Mouse (Mus musculus): Measurements from ENCODE around the gene St8sia1. TPM values are rescaled to one million over a fixed set of nuclear protein-coding genes. Genes with fewer than 3 reads are reported as not detected.

St8sia1 gene
- polyA plus RNA-seq, 1 experiment from 2014 or later, result 0.98 TPM

DNA sequence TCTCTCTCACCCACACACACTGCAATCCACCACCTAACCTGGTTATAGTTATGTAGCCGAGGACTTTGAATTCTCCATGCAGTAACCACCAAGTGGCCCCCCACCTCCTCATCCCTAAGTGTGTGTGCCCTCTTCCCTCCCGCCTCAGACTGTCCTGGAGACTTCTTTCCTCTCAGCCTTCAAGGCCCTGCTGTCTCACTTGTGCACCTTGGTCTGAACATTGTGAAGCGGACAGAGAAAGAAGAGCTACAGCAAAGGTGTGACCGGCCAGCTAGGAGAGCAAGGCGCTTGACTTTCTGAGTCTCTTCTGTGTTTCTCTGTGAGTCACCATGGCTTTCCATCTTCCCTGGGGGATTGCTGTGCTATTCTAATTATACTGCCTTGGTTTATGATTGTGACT is 108.5 kb downstream of the St8sia1 start:
- H3K4me1 ChIP-seq, result no peaks in the 10 kb centered on the region
- H3K27me3 ChIP-seq, result no peaks in the 10 kb centered on the region
- ATAC-seq (ENCODE audit: insufficient number of reproducible peaks, low FRiP score, low TSS enrichment, low read depth), result no peak
- H3K36me3 ChIP-seq, result no peaks in the 10 kb centered on the region
- WGBS, result 85% methylated on average over 5 of the region's 5 CpGs
- no peak overlapping the region for H3K27ac ChIP-seq (replicated peaks)
- H3K9me3 ChIP-seq (replicated peaks), result no peaks in the 10 kb centered on the region
- H3K4me3 ChIP-seq (replicated peaks), result no peak overlapping the region
- H3K4me2 ChIP-seq (replicated peaks), result no peak overlapping the region
- H3K9ac ChIP-seq, result no peak overlapping the region

- no peak overlapping the region for H3K9ac ChIP-seq
- WGBS, result 73% methylated on average over 6 of the region's 6 CpGs
Observed at GRCm38 (mm10) chr6:142852419-142853377, 111.6 kb downstream of the St8sia1 start.

GRCm38 (mm10) chr6:142850436-142850835 is 113.8 kb downstream of the St8sia1 start:
- 72% methylated on average over 8 of the region's 8 CpGs for WGBS
- H3K4me3 ChIP-seq (replicated peaks), result no peak overlapping the region
- H3K9me3 ChIP-seq (replicated peaks), result no peaks in the 10 kb centered on the region
- H3K4me1 ChIP-seq, result no peaks in the 10 kb centered on the region
- no peaks in the 10 kb centered on the region for H3K27me3 ChIP-seq
- no peak overlapping the region for H3K27ac ChIP-seq (replicated peaks)
- H3K36me3 ChIP-seq, result no peaks in the 10 kb centered on the region
- no peak for ATAC-seq (ENCODE audit: insufficient number of reproducible peaks, low FRiP score, low TSS enrichment, low read depth)
- no peak overlapping the region for H3K4me2 ChIP-seq (replicated peaks)
- H3K9ac ChIP-seq, result no peak overlapping the region

More at GRCm38 (mm10) chr6:142852419-142853377, 111.6 kb downstream of the St8sia1 start:
- Histone ChIP-seq H3K4me3 (replicated peaks) (no peak overlapping the region), H3K36me3 (no peaks in the 10 kb centered on the region), H3K27me3 (no peaks in the 10 kb centered on the region), H3K27ac (replicated peaks) (no peak overlapping the region), H3K4me1 (no peaks in the 10 kb centered on the region), H3K4me2 (replicated peaks) (no peak overlapping the region), H3K9me3 (replicated peaks) (no peaks in the 10 kb centered on the region)
- no peak for ATAC-seq (ENCODE audit: insufficient number of reproducible peaks, low FRiP score, low TSS enrichment, low read depth)

DNA sequence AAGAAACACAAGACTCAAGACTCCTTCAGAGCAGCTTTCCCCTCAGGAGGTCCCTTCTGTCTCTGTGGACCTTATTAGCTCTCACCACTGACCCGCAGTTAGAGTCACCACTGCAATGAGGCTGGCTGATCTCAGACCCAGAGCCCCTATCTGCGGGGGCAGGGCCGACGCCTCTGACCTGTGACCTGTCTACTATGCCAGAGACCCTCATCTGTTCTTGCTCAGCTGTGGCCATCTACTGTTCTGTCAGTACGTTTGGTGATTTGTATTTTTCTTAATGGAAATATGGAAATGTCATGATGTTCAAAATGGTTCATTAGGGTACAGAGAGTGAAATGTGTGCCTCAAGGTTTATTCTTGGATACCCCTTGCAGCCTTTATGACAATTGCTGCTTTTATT is 114.9 kb downstream of the St8sia1 start:
- ATAC-seq (ENCODE audit: insufficient number of reproducible peaks, low FRiP score, low TSS enrichment, low read depth), result no peak
- H3K36me3 ChIP-seq, result no peaks in the 10 kb centered on the region
- no peak overlapping the region for H3K4me3 ChIP-seq (replicated peaks)
- no peak overlapping the region for H3K4me2 ChIP-seq (replicated peaks)
- 60% methylated on average over 5 of the region's 5 CpGs for WGBS
- no peak overlapping the region for H3K27ac ChIP-seq (replicated peaks)
- no peaks in the 10 kb centered on the region for H3K9me3 ChIP-seq (replicated peaks)
- no peaks in the 10 kb centered on the region for H3K4me1 ChIP-seq
- no peak overlapping the region for H3K9ac ChIP-seq
- no peaks in the 10 kb centered on the region for H3K27me3 ChIP-seq

GRCm38 (mm10) chr6:142847914-142848674 is 116.2 kb downstream of the St8sia1 start:
- no peak for ATAC-seq (ENCODE audit: insufficient number of reproducible peaks, low FRiP score, low TSS enrichment, low read depth)
- no peaks in the 10 kb centered on the region for H3K27me3 ChIP-seq
- H3K9ac ChIP-seq, result no peak overlapping the region
- 75% methylated on average over 8 of the region's 8 CpGs for WGBS
- no peak overlapping the region for H3K27ac ChIP-seq (replicated peaks)
- H3K4me1 ChIP-seq, result no peaks in the 10 kb centered on the region
- H3K36me3 ChIP-seq, result no peaks in the 10 kb centered on the region
- no peak overlapping the region for H3K4me2 ChIP-seq (replicated peaks)
- no peaks in the 10 kb centered on the region for H3K9me3 ChIP-seq (replicated peaks)
- no peak overlapping the region for H3K4me3 ChIP-seq (replicated peaks)

GRCm38 (mm10) chr6:142846855-142847254 is 117.4 kb downstream of the St8sia1 start:
- H3K27ac ChIP-seq (replicated peaks), result no peak overlapping the region
- no peaks in the 10 kb centered on the region for H3K4me1 ChIP-seq
- H3K4me2 ChIP-seq (replicated peaks), result no peak overlapping the region
- H3K4me3 ChIP-seq (replicated peaks), result no peak overlapping the region
- no peak for ATAC-seq (ENCODE audit: insufficient number of reproducible peaks, low FRiP score, low TSS enrichment, low read depth)
- H3K36me3 ChIP-seq, result no peaks in the 10 kb centered on the region
- H3K9ac ChIP-seq, result no peak overlapping the region
- WGBS, result 84% methylated on average over 4 of the region's 4 CpGs
- H3K9me3 ChIP-seq (replicated peaks), result no peaks in the 10 kb centered on the region
- no peaks in the 10 kb centered on the region for H3K27me3 ChIP-seq

GRCm38 (mm10) chr6:142845066-142845465 is 119.2 kb downstream of the St8sia1 start:
- H3K9ac ChIP-seq, result no peak overlapping the region
- no peaks in the 10 kb centered on the region for H3K36me3 ChIP-seq
- no peaks in the 10 kb centered on the region for H3K27me3 ChIP-seq
- 89% methylated on average over 4 of the region's 4 CpGs for WGBS
- no peaks in the 10 kb centered on the region for H3K4me1 ChIP-seq
- no peak overlapping the region for H3K4me3 ChIP-seq (replicated peaks)
- ATAC-seq (ENCODE audit: insufficient number of reproducible peaks, low FRiP score, low TSS enrichment, low read depth), result no peak
- H3K4me2 ChIP-seq (replicated peaks), result no peak overlapping the region
- no peaks in the 10 kb centered on the region for H3K9me3 ChIP-seq (replicated peaks)
- H3K27ac ChIP-seq (replicated peaks), result no peak overlapping the region

- 82% methylated on average over 4 of the region's 4 CpGs for WGBS
- no peaks in the 10 kb centered on the region for H3K4me1 ChIP-seq
- no peak for ATAC-seq (ENCODE audit: insufficient number of reproducible peaks, low FRiP score, low TSS enrichment, low read depth)
- H3K36me3 ChIP-seq, result no peaks in the 10 kb centered on the region
- no peaks in the 10 kb centered on the region for H3K9me3 ChIP-seq (replicated peaks)
- no peak overlapping the region for H3K4me3 ChIP-seq (replicated peaks)
- H3K27ac ChIP-seq (replicated peaks), result no peak overlapping the region
- H3K27me3 ChIP-seq, result no peaks in the 10 kb centered on the region
- no peak overlapping the region for H3K9ac ChIP-seq
- H3K4me2 ChIP-seq (replicated peaks), result no peak overlapping the region
Observed at GRCm38 (mm10) chr6:142844061-142844460, 120.2 kb downstream of the St8sia1 start.

- H3K4me3 ChIP-seq (replicated peaks), result no peak overlapping the region
- H3K27me3 ChIP-seq, result no peaks in the 10 kb centered on the region
- no peak for ATAC-seq (ENCODE audit: insufficient number of reproducible peaks, low FRiP score, low TSS enrichment, low read depth)
Observed at GRCm38 (mm10) chr6:142838501-142838900, 125.8 kb downstream of the St8sia1 start.

GRCm38 (mm10) chr6:142837326-142837725 is 126.9 kb downstream of the St8sia1 start:
- Histone ChIP-seq H3K36me3 (no peaks in the 10 kb centered on the region), H3K27ac (replicated peaks) (no peak overlapping the region), H3K4me3 (replicated peaks) (no peak overlapping the region), H3K9me3 (replicated peaks) (no peaks in the 10 kb centered on the region), H3K4me1 (no peaks in the 10 kb centered on the region), H3K27me3 (no peaks in the 10 kb centered on the region), H3K4me2 (replicated peaks) (no peak overlapping the region), H3K9ac (no peak overlapping the region)
- ATAC-seq (ENCODE audit: insufficient number of reproducible peaks, low FRiP score, low TSS enrichment, low read depth), result no peak
- 77% methylated on average over 9 of the region's 9 CpGs for WGBS

More at GRCm38 (mm10) chr6:142838501-142838900, 125.8 kb downstream of the St8sia1 start:
- no peaks in the 10 kb centered on the region for H3K4me1 ChIP-seq
- no peak overlapping the region for H3K27ac ChIP-seq (replicated peaks)
- H3K9me3 ChIP-seq (replicated peaks), result no peaks in the 10 kb centered on the region
- H3K4me2 ChIP-seq (replicated peaks), result no peak overlapping the region
- no peak overlapping the region for H3K9ac ChIP-seq
- 79% methylated on average over 1 of the region's 1 CpGs for WGBS
- H3K36me3 ChIP-seq, result no peaks in the 10 kb centered on the region

GRCm38 (mm10) chr6:142835726-142836125 is 128.5 kb downstream of the St8sia1 start:
- H3K36me3 ChIP-seq, result no peaks in the 10 kb centered on the region
- H3K9ac ChIP-seq, result no peak overlapping the region
- H3K27me3 ChIP-seq, result no peaks in the 10 kb centered on the region
- no peak overlapping the region for H3K4me3 ChIP-seq (replicated peaks)
- 0 out of 2 replicates have a peak overlapping the region, but pooled peaks have one; percentile 15 for H3K4me2 ChIP-seq (replicated peaks)
- no peaks in the 10 kb centered on the region for H3K9me3 ChIP-seq (replicated peaks)
- H3K27ac ChIP-seq (replicated peaks), result no peak overlapping the region
- H3K4me1 ChIP-seq, result no peaks in the 10 kb centered on the region
- ATAC-seq (ENCODE audit: insufficient number of reproducible peaks, low FRiP score, low TSS enrichment, low read depth), result no peak
- 30% methylated on average over 18 of the region's 18 CpGs for WGBS

All from embryonic facial prominence, embryonic 15.5 days (tissue).